Mouse (Mus musculus) liver, embryonic 14.5 days (tissue): ENCODE data around the gene Hcn3. TPM values are rescaled to one million over a fixed set of nuclear protein-coding genes. Genes with fewer than 3 reads are reported as not detected.

Experiments
- ATAC-seq: fragments of 200-750 bp; cut with Nextera tagmentation; 2 replicates; pipeline ENCODE4 v1.8.0; 2017; ENCODE audit warnings: moderate number of reproducible peaks, mild to moderate bottlenecking, moderate library complexity; ENCODE audit not compliant: insufficient read depth
- DNase-seq, 3 experiments: peaks; one replicate each; pipeline ENCODE4 v3.0.0-alpha.2; 2012 to 2013; ENCODE audit warnings: low read depth in 3 of 3, low spot score in 3 of 3
- H3K27ac ChIP-seq: fragments of 300-500 bp; sonication (generic); 2 replicates; pipeline ENCODE4 v1.5.1; 2014; ENCODE audit warnings: moderate library complexity, mild to moderate bottlenecking, control low read depth, inconsistent platforms
- H3K27me3 ChIP-seq: fragments of 300-500 bp; sonication (generic); 2 replicates; pipeline ENCODE4 v1.6.1; 2014; ENCODE audit warnings: mild to moderate bottlenecking, low read length, moderate library complexity; ENCODE audit not compliant: control insufficient read depth, insufficient read depth
- H3K36me3 ChIP-seq: fragments of 300-500 bp; sonication (generic); replicated peaks from 2 replicates; pipeline ENCODE4 v1.6.1; 2014; ENCODE audit warnings: low read depth; ENCODE audit not compliant: control insufficient read depth, insufficient read depth
- H3K4me1 ChIP-seq, 2 experiments: fragments of 200-500 bp in 1 of 2; fragments of 300-500 bp in 1 of 2; sonication (generic) in 1 of 2; replicated peaks; 2 replicates each; pipeline ENCODE4 v1.6.1; 2012 to 2014; ENCODE audit warnings: antibody characterized with exemption in 1 of 2, inconsistent platforms in 1 of 2, low read length in 1 of 2; ENCODE audit not compliant: control insufficient read depth in 2 of 2, insufficient read depth in 2 of 2
- H3K4me2 ChIP-seq: fragments of 300-500 bp; sonication (generic); 2 replicates; pipeline ENCODE4 v1.6.1; 2014; ENCODE audit warnings: low read depth, mild to moderate bottlenecking, control low read depth, moderate library complexity
- H3K4me3 ChIP-seq, 2 experiments: fragments of 200-500 bp in 1 of 2; fragments of 300-500 bp in 1 of 2; sonication (generic) in 1 of 2; 2 replicates each; pipeline ENCODE4 v1.5.1; 2012 to 2014; ENCODE audit warnings: low read depth in 2 of 2, low read length in 2 of 2, mild to moderate bottlenecking in 2 of 2, control low read depth in 1 of 2, inconsistent platforms in 1 of 2, moderate library complexity in 1 of 2; ENCODE audit not compliant: insufficient read depth in 1 of 2
- H3K9ac ChIP-seq: fragments of 300-500 bp; sonication (generic); replicated peaks from 2 replicates; pipeline ENCODE4 v1.6.1; 2014; ENCODE audit warnings: mild to moderate bottlenecking, control low read depth, moderate library complexity
- H3K9me3 ChIP-seq: fragments of 300-500 bp; sonication (generic); 2 replicates; pipeline ENCODE4 v1.6.1; 2016; ENCODE audit warnings: low read length, mixed read lengths; ENCODE audit not compliant: control insufficient read depth
- CTCF ChIP-seq: IDR thresholded peaks from 2 replicates; pipeline ENCODE4 v1.5.1; 2016; ENCODE audit warnings: antibody characterized with exemption, low read depth, control low read depth
- EP300 ChIP-seq: IDR thresholded peaks from 2 replicates; pipeline ENCODE4 v1.6.1; 2016; ENCODE audit warnings: antibody characterized with exemption, low read depth
- WGBS: fragments of 180-500 bp; shearing (Covaris S2); extraction: QIAGEN DNeasy Blood & Tissue Kit; methylation state at CpG from one replicate; pipeline ENCODE4 v1.1.7; 2014; ENCODE audit not compliant: insufficient replicate concordance; 5-methylcytosine and 5-hydroxymethylcytosine counted together
- polyA plus RNA-seq, 2 experiments: library from polyadenylated mRNA; depleted of rRNA in 1 of 2; stranded (reverse) in 1 of 2; unstranded in 1 of 2; fragments of >200 nt; fragmentation: Nextera tagmentation in 1 of 2; extraction: Ambion mirVana in 1 of 2; gene quantifications; 2 replicates each; pipeline versions ENCODE4 v1.2.1 to v1.2.3; 2012 to 2014

Hcn3 gene
- polyA plus RNA-seq, 2 experiments = 0.31 to 0.55 TPM

DNA sequence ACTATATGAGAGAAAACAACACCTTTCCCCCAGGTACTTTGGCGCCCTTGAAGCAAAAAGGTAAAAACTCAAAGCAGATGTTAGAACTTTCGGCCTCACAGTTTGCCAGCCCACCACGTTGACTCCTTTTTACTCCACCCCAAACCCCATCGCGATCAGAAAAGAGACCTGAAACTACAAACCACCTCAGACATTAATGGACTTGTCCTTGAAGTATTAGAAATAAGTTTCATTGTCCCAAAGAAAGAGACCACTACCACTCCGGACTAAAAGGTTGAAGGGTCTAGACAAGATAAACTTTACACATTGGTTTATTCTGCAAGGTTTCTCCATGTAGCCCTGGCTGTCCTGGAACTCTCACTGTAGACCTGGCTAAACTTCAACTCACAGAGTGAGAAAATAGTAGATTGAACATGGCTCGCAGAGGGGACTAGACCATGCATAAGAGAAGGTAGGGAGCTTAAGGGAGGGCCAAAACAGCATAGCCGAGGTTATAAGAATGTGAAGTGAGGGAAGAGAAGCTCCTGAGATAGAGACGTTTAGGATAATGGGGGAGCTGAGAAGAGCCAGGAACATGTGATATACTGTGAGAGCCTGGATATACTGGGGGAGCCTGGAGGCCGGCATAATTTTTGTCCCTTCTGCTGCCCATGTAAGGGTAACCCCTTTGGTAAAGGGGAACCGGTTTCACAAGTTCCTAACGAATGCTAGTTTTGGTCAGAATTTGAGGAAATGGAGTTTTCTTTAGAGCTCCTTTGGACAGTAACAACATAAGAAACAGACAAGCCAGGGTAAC lies 57.3 kb downstream of the Hcn3 start:
- WGBS = 54% methylated on average over 12 of the region's 12 CpGs
- H3K9me3 ChIP-seq = no peaks in the 10 kb centered on the region
- H3K27me3 ChIP-seq = no peaks in the 10 kb centered on the region
- peak overlapping the region; percentile 72 for H3K27ac ChIP-seq
- peaks cover 14 to 16% of the 10 kb centered on the region in 2 experiments for H3K4me1 ChIP-seq
- ATAC-seq (no peak), DNase-seq (no peak)
- peak overlapping the region; percentile 63 for H3K4me2 ChIP-seq
- peaks cover 11% of the 10 kb centered on the region for H3K36me3 ChIP-seq
- H3K4me3 ChIP-seq = peak overlapping the region in 1 of 2 experiments; percentile 60; a peak in 2 of 4 replicates
- H3K9ac ChIP-seq = peak overlapping the region; percentile 53
- TF ChIP-seq CTCF = no peak
- 0 out of 2 replicates have a peak, but pooled peaks have one; percentile 6 for TF ChIP-seq EP300

DNA sequence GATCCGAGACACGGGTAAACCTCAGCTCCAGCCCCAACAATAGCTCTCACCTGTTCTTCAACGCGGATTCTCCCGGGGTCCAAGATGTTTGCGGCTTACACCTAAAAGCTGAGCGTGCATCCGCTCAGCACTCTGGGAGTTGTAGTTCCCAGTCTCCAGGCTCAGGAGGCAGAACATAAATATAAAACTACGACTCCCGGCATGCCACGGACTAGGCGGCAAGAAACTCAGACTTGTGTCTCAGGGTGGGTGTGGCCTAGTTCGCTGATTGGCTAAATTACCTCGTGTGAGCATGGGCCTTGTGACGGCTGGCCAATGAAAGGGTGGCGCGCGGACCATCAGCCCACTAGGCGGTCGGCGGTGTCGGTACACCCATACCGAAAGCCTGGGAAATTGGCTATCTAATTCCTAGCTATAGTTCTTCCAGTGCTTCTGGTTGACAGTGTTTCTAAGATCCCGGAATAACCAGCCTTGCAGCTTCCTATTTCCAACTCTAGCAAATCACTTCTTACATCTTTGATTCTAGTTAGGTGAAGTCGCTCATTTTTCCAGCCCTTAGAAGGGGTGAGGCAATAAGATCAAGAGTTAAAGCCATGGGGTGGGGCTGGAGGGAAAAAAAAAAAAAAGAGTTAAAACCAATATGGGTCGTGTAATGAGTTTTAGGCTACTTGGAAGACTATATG lies 58.0 kb downstream of the Hcn3 start, which contains the start of gene Fdps:
TSS of gene Fdps (minus strand) at position 148 of the 683 bp plus-strand sequence.
- Histone ChIP-seq H3K4me3 (peak within 1 kb of the TSS; percentile 60 to 95), H3K36me3 (peaks cover 18% of the 10 kb centered on the region), H3K27ac (peak within 1 kb of the TSS; percentile 72), H3K9me3 (no peaks in the 10 kb centered on the region), H3K4me1 (peaks cover 13 to 16% of the 10 kb centered on the region in 2 experiments), H3K27me3 (no peaks in the 10 kb centered on the region), H3K9ac (peak within 1 kb of the TSS; percentile 59), H3K4me2 (peak within 1 kb of the TSS; percentile 88)
- DNase-seq = peak; percentile 99 to 100 (median 100)
- ATAC-seq = peak; percentile 98
- TF ChIP-seq EP300 (no peak), CTCF (peak; percentile 58; the same call in 1 of the 2 replicates)
- 0% methylated on average over 26 of the region's 26 CpGs for WGBS

DNA sequence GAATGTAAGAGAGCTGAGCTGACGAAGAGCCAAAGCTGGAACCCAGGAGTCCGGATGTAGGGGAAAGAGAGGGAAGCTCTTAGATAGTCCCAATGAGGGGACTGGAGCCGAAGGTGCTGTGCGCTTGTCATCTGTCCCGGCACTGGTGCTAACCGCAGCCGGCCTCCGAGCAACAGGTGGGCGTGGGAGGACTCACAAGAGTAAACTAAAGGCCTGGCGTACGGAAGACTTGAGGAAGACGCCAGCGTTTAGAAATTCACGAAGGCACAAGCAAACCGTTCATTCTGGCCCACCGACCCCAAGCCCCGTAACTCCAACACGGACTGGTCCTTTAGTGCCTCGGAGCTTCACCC lies 58.6 kb downstream of the Hcn3 start:
- Histone ChIP-seq H3K4me3 (peak overlapping the region; percentile 60 to 95), H3K4me1 (peaks cover 13 to 16% of the 10 kb centered on the region in 2 experiments), H3K36me3 (peaks cover 18% of the 10 kb centered on the region), H3K9ac (peak overlapping the region; percentile 59), H3K9me3 (no peaks in the 10 kb centered on the region), H3K27ac (peak overlapping the region; percentile 12), H3K4me2 (peak overlapping the region; percentile 88), H3K27me3 (no peaks in the 10 kb centered on the region)
- ATAC-seq (peak; percentile 52), DNase-seq (no peak)
- no peak for TF ChIP-seq CTCF
- TF ChIP-seq EP300 = no peak
- WGBS = under 1% methylated on average over 19 of the region's 19 CpGs

DNA sequence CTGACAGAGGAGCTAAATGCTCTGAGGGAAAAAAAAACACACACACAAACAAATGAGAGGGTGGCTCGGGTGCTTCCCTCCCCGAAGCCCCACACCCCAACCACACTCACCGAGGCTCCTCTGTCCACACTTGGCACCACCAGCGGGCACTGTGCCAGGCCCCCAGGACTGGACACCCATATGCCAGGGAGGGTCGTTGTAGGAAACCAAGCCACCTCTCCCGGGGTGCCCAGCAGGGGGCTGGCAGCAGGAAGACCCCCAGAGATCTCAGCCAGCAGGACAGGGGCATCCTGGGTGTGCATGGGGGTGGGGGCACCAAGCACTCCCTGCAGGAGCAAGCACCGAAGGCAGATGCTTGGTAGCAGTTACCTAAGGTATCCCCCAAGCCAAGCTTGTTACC lies 59.2 kb downstream of the Hcn3 start, which contains the start of gene Gm43738:
TSS of gene Gm43738 (minus strand) at position 289 of the 400 bp plus-strand sequence.
- ATAC-seq (no peak), DNase-seq (no peak)
- peaks cover 13 to 16% of the 10 kb centered on the region in 2 experiments for H3K4me1 ChIP-seq
- peaks cover 18% of the 10 kb centered on the region for H3K36me3 ChIP-seq
- 46% methylated on average over 7 of the region's 7 CpGs for WGBS
- H3K4me2 ChIP-seq = peak within 1 kb of the TSS; percentile 88
- TF ChIP-seq CTCF = 0 out of 2 replicates have a peak, but pooled peaks have one; percentile 2
- no peak for TF ChIP-seq EP300
- peak within 1 kb of the TSS; percentile 12 for H3K27ac ChIP-seq
- no peaks in the 10 kb centered on the region for H3K9me3 ChIP-seq
- H3K4me3 ChIP-seq = peak within 1 kb of the TSS; percentile 60 to 95
- peak within 1 kb of the TSS; percentile 59 for H3K9ac ChIP-seq
- H3K27me3 ChIP-seq = no peaks in the 10 kb centered on the region

Other genes starting within 250 kb of the Hcn3 start
- 9.7 and 10.4 TPM in 2 replicates for gene Msto1, start 246.2 kb downstream of the Hcn3 start, polyA plus RNA-seq (2012; rRNA removed)
- gene Msto1, start 246.2 kb downstream of the Hcn3 start, polyA plus RNA-seq (2014; fragmentation: Nextera tagmentation; extraction: Ambion mirVana) = 12.0 and 13.1 TPM in 2 replicates
- gene Ash1l, start 209.6 kb downstream of the Hcn3 start, polyA plus RNA-seq (2012; rRNA removed) = 2.3 and 3.2 TPM in 2 replicates
- gene Ash1l, start 209.6 kb downstream of the Hcn3 start, polyA plus RNA-seq (2014; fragmentation: Nextera tagmentation; extraction: Ambion mirVana) = 3.6 TPM in 2 replicates
- gene Dap3, start 209.0 kb downstream of the Hcn3 start, polyA plus RNA-seq (2012; rRNA removed) = 26.0 and 55.2 TPM in 2 replicates
- gene Dap3, start 209.0 kb downstream of the Hcn3 start, polyA plus RNA-seq (2014; fragmentation: Nextera tagmentation; extraction: Ambion mirVana) = 102 and 114 TPM in 2 replicates
- 4.1 and 5.2 TPM in 2 replicates for gene Rusc1, start 66.9 kb downstream of the Hcn3 start, polyA plus RNA-seq (2012; rRNA removed)
- gene Rusc1, start 66.9 kb downstream of the Hcn3 start, polyA plus RNA-seq (2014; fragmentation: Nextera tagmentation; extraction: Ambion mirVana) = 2.6 and 3.2 TPM in 2 replicates
- gene Gm43738, start 59.1 kb downstream of the Hcn3 start, polyA plus RNA-seq (2012; rRNA removed) = 0.02 TPM in 1 of 2 replicates, not detected in the other
- 0.04 TPM in 1 of 2 replicates, not detected in the other for gene Gm43738, start 59.1 kb downstream of the Hcn3 start, polyA plus RNA-seq (2014; fragmentation: Nextera tagmentation; extraction: Ambion mirVana)
- gene Fdps, start 58.2 kb downstream of the Hcn3 start, polyA plus RNA-seq (2012; rRNA removed) = 126 and 131 TPM in 2 replicates
- gene Fdps, start 58.2 kb downstream of the Hcn3 start, polyA plus RNA-seq (2014; fragmentation: Nextera tagmentation; extraction: Ambion mirVana) = 238 and 251 TPM in 2 replicates
- gene Pklr, start 24.1 kb downstream of the Hcn3 start, polyA plus RNA-seq (2012; rRNA removed) = 132 and 143 TPM in 2 replicates
- gene Pklr, start 24.1 kb downstream of the Hcn3 start, polyA plus RNA-seq (2014; fragmentation: Nextera tagmentation; extraction: Ambion mirVana) = 79.8 and 97.5 TPM in 2 replicates
- gene Clk2, start 4.6 kb upstream of the Hcn3 start, polyA plus RNA-seq (2012; rRNA removed) = 26.1 and 28.8 TPM in 2 replicates
- gene Clk2, start 4.6 kb upstream of the Hcn3 start, polyA plus RNA-seq (2014; fragmentation: Nextera tagmentation; extraction: Ambion mirVana) = 6.7 and 7.2 TPM in 2 replicates
- gene Scamp3, start 17.3 kb upstream of the Hcn3 start, polyA plus RNA-seq (2012; rRNA removed) = 35.3 and 46.3 TPM in 2 replicates
- 41.0 and 44.2 TPM in 2 replicates for gene Scamp3, start 17.3 kb upstream of the Hcn3 start, polyA plus RNA-seq (2014; fragmentation: Nextera tagmentation; extraction: Ambion mirVana)
- 3.6 and 3.9 TPM in 2 replicates for gene Fam189b, start 22.9 kb upstream of the Hcn3 start, polyA plus RNA-seq (2012; rRNA removed)
- 1.7 and 2.6 TPM in 2 replicates for gene Fam189b, start 22.9 kb upstream of the Hcn3 start, polyA plus RNA-seq (2014; fragmentation: Nextera tagmentation; extraction: Ambion mirVana)
- gene Gba, start 42.7 kb upstream of the Hcn3 start, polyA plus RNA-seq (2012; rRNA removed) = 16.5 and 19.9 TPM in 2 replicates
- gene Gba, start 42.7 kb upstream of the Hcn3 start, polyA plus RNA-seq (2014; fragmentation: Nextera tagmentation; extraction: Ambion mirVana) = 20.7 and 21.2 TPM in 2 replicates
- 0.96 and 1.7 TPM in 2 replicates for gene Thbs3, start 55.0 kb upstream of the Hcn3 start, polyA plus RNA-seq (2012; rRNA removed)
- 0.44 and 0.79 TPM in 2 replicates for gene Thbs3, start 55.0 kb upstream of the Hcn3 start, polyA plus RNA-seq (2014; fragmentation: Nextera tagmentation; extraction: Ambion mirVana)
- 71.7 and 83.2 TPM in 2 replicates for gene Mtx1, start 66.9 kb upstream of the Hcn3 start, polyA plus RNA-seq (2012; rRNA removed)
- gene Mtx1, start 66.9 kb upstream of the Hcn3 start, polyA plus RNA-seq (2014; fragmentation: Nextera tagmentation; extraction: Ambion mirVana) = 101 TPM in 2 replicates
- 0.02 and 0.18 TPM in 2 replicates for gene Muc1, start 68.9 kb upstream of the Hcn3 start, polyA plus RNA-seq (2012; rRNA removed)
- gene Muc1, start 68.9 kb upstream of the Hcn3 start, polyA plus RNA-seq (2014; fragmentation: Nextera tagmentation; extraction: Ambion mirVana) = 0.08 and 0.11 TPM in 2 replicates
- gene Krtcap2, start 85.8 kb upstream of the Hcn3 start, polyA plus RNA-seq (2012; rRNA removed) = 26.3 and 26.4 TPM in 2 replicates
- gene Krtcap2, start 85.8 kb upstream of the Hcn3 start, polyA plus RNA-seq (2014; fragmentation: Nextera tagmentation; extraction: Ambion mirVana) = 117 and 138 TPM in 2 replicates
- 0.29 and 0.41 TPM in 2 replicates for gene Trim46, start 86.1 kb upstream of the Hcn3 start, polyA plus RNA-seq (2012; rRNA removed)
- 0.05 TPM in 1 of 2 replicates, not detected in the other for gene Trim46, start 86.1 kb upstream of the Hcn3 start, polyA plus RNA-seq (2014; fragmentation: Nextera tagmentation; extraction: Ambion mirVana)
- gene Dpm3, start 99.2 kb upstream of the Hcn3 start, polyA plus RNA-seq (2012; rRNA removed) = 89.7 and 115 TPM in 2 replicates
- 64.3 and 65.8 TPM in 2 replicates for gene Dpm3, start 99.2 kb upstream of the Hcn3 start, polyA plus RNA-seq (2014; fragmentation: Nextera tagmentation; extraction: Ambion mirVana)
- 16.5 and 21.8 TPM in 2 replicates for gene Slc50a1, start 110.4 kb upstream of the Hcn3 start, polyA plus RNA-seq (2012; rRNA removed)
- gene Slc50a1, start 110.4 kb upstream of the Hcn3 start, polyA plus RNA-seq (2014; fragmentation: Nextera tagmentation; extraction: Ambion mirVana) = 17.3 and 18.7 TPM in 2 replicates
- gene Efna1, start 120.9 kb upstream of the Hcn3 start, polyA plus RNA-seq (2012; rRNA removed) = 3.6 and 3.7 TPM in 2 replicates
- 2.9 TPM in 2 replicates for gene Efna1, start 120.9 kb upstream of the Hcn3 start, polyA plus RNA-seq (2014; fragmentation: Nextera tagmentation; extraction: Ambion mirVana)
- 0.06 and 0.13 TPM in 2 replicates for gene Efna3, start 162.8 kb upstream of the Hcn3 start, polyA plus RNA-seq (2012; rRNA removed)
- 0.05 and 0.08 TPM in 2 replicates for gene Efna3, start 162.8 kb upstream of the Hcn3 start, polyA plus RNA-seq (2014; fragmentation: Nextera tagmentation; extraction: Ambion mirVana)
- 0.81 and 0.92 TPM in 2 replicates for gene Efna4, start 177.8 kb upstream of the Hcn3 start, polyA plus RNA-seq (2012; rRNA removed)
- 0.62 and 0.78 TPM in 2 replicates for gene Efna4, start 177.8 kb upstream of the Hcn3 start, polyA plus RNA-seq (2014; fragmentation: Nextera tagmentation; extraction: Ambion mirVana)
- gene Adam15, start 189.8 kb upstream of the Hcn3 start, polyA plus RNA-seq (2012; rRNA removed) = 6.2 TPM in 2 replicates
- 4.0 and 4.9 TPM in 2 replicates for gene Adam15, start 189.8 kb upstream of the Hcn3 start, polyA plus RNA-seq (2014; fragmentation: Nextera tagmentation; extraction: Ambion mirVana)
- 0.02 and 0.03 TPM in 2 replicates for gene Dcst2, start 201.8 kb upstream of the Hcn3 start, polyA plus RNA-seq (2012; rRNA removed)
- 0.04 TPM in 1 of 2 replicates, not detected in the other for gene Dcst2, start 201.8 kb upstream of the Hcn3 start, polyA plus RNA-seq (2014; fragmentation: Nextera tagmentation; extraction: Ambion mirVana)
- 0.03 TPM in 1 of 2 replicates, not detected in the other for gene Dcst1, start 205.1 kb upstream of the Hcn3 start, polyA plus RNA-seq (2012; rRNA removed)
- gene Dcst1, start 205.1 kb upstream of the Hcn3 start, polyA plus RNA-seq (2014; fragmentation: Nextera tagmentation; extraction: Ambion mirVana) = not detected in 2 replicates
- 5.4 and 6.9 TPM in 2 replicates for gene Zbtb7b, start 234.6 kb upstream of the Hcn3 start, polyA plus RNA-seq (2012; rRNA removed)
- gene Zbtb7b, start 234.6 kb upstream of the Hcn3 start, polyA plus RNA-seq (2014; fragmentation: Nextera tagmentation; extraction: Ambion mirVana) = 0.95 and 1.2 TPM in 2 replicates
- gene Lenep, start 242.6 kb upstream of the Hcn3 start, polyA plus RNA-seq (2012; rRNA removed) = 0.75 and 0.76 TPM in 2 replicates
- not detected in 2 replicates for gene Lenep, start 242.6 kb upstream of the Hcn3 start, polyA plus RNA-seq (2014; fragmentation: Nextera tagmentation; extraction: Ambion mirVana)